Mouse (Mus musculus) hindbrain, embryonic 11.5 days (tissue): ENCODE data around the gene Kansl1l. TPM values are rescaled to one million over a fixed set of nuclear protein-coding genes. Genes with fewer than 3 reads are reported as not detected.

Experiments
- ATAC-seq: fragments of 200-750 bp; cut with Nextera tagmentation; 2 replicates; pipeline ENCODE4 v1.8.0; 2017; ENCODE audit warnings: mild to moderate bottlenecking, moderate TSS enrichment, moderate library complexity; ENCODE audit not compliant: low FRiP score
- DNase-seq: peaks from one replicate; pipeline ENCODE4 v3.0.0-alpha.2; 2015; ENCODE audit warnings: low spot score
- H3K27ac ChIP-seq: fragments of 300-500 bp; sonication (generic); 2 replicates; pipeline ENCODE4 v1.5.1; 2014; ENCODE audit warnings: mild to moderate bottlenecking, low read depth, low read length
- H3K27me3 ChIP-seq: fragments of 300-500 bp; sonication (generic); 2 replicates; pipeline ENCODE4 v1.6.1; 2014; ENCODE audit warnings: mild to moderate bottlenecking, low read length, moderate library complexity, mixed read lengths; ENCODE audit not compliant: control insufficient read depth, insufficient read depth
- H3K36me3 ChIP-seq: fragments of 300-500 bp; sonication (generic); 2 replicates; pipeline ENCODE4 v1.6.1; 2014; ENCODE audit warnings: mild to moderate bottlenecking, low read length, moderate library complexity, mixed read lengths; ENCODE audit not compliant: control insufficient read depth, insufficient read depth
- H3K4me1 ChIP-seq: fragments of 300-500 bp; sonication (generic); replicated peaks from 2 replicates; pipeline ENCODE4 v1.6.1; 2014; ENCODE audit warnings: low read length, mixed read lengths; ENCODE audit not compliant: control insufficient read depth, insufficient read depth
- H3K4me2 ChIP-seq: fragments of 300-500 bp; sonication (generic); replicated peaks from 2 replicates; pipeline ENCODE4 v1.6.1; 2014; ENCODE audit warnings: mild to moderate bottlenecking, low read depth, low read length
- H3K4me3 ChIP-seq: fragments of 300-500 bp; sonication (generic); 2 replicates; pipeline ENCODE4 v1.5.1; 2014; ENCODE audit warnings: low read depth, low read length
- H3K9ac ChIP-seq: fragments of 300-500 bp; sonication (generic); 2 replicates; pipeline ENCODE4 v1.6.1; 2014; ENCODE audit warnings: low read depth, low read length
- H3K9me3 ChIP-seq: fragments of 300-500 bp; sonication (generic); 2 replicates; pipeline ENCODE4 v1.6.1; 2016; ENCODE audit warnings: low read length; ENCODE audit not compliant: control insufficient read depth
- WGBS: fragments of 180-500 bp; shearing (Covaris S2); extraction: QIAGEN DNeasy Blood & Tissue Kit; methylation state at CpG from one replicate; pipeline ENCODE4 v1.1.7; 2014; 5-methylcytosine and 5-hydroxymethylcytosine counted together
- polyA plus RNA-seq: library from polyadenylated mRNA; unstranded; fragments of >200 nt; fragmentation: Nextera tagmentation; extraction: Ambion mirVana; gene quantifications from 2 replicates; pipeline ENCODE4 v1.2.1, GENCODE M21; 2014

The Kansl1l gene
- polyA plus RNA-seq, 1 experiment from 2014 or later: 16.7 TPM

DNA sequence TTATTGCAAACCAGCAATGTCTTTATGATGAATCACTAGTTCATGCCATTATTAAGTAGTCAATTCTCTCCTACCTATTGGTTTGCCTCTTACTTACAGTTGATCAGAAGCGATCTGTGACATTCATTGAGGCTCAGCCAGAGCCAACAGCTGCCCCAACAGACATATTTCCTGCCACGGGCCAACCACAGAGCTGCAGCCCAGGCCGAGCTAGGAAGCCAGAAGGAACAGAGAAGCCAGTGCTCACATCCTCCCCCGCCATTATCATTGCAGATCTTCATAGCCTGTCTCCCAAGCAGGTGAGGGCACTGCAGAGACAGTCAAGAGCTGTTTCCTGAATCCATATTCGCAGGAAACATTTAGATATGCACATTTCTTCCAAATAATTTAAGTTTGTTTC, 123.1 kb downstream of the Kansl1l start:
- Histone ChIP-seq H3K27ac (no peak overlapping the region), H3K4me2 (no peak overlapping the region), H3K4me1 (no peaks in the 10 kb centered on the region), H3K27me3 (no peaks in the 10 kb centered on the region), H3K9me3 (no peaks in the 10 kb centered on the region), H3K9ac (no peak overlapping the region), H3K4me3 (no peak overlapping the region), H3K36me3 (no peaks in the 10 kb centered on the region)
- 76% methylated on average over 5 of the region's 5 CpGs for WGBS
- DNase-seq (no peak), ATAC-seq (no peak)

DNA sequence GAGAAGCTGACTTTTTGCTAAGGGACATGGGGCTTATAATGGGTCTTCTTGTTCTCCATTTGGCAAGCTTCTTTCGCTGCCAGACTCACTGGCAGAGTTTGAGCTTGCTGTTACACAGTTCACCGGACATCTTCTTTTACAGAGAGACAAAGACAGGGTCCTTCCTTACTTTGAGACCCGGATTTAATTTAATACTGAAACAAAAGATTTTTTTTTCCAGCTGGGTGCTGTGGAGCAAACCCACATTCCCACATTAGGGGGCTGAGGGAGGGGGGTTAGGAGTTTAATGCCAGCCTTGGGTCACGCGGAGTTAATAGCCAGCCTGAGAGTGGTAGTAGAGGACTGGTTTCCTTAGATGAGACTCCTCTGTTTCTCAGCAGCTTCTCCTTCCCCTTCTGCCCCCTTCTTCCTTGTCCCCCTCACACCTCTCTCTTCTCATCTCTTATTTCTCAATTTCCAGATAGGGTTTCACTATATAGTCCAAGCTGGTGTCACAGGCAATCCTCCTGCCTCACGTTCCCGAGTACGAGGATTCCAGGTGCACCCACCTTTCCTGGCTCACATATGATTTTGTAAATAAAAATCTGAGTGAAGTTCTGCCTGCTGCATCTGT, 124.5 kb downstream of the Kansl1l start:
- DNase-seq (no peak), ATAC-seq (no peak)
- no peaks in the 10 kb centered on the region for H3K4me1 ChIP-seq
- no peaks in the 10 kb centered on the region for H3K27me3 ChIP-seq
- H3K9ac ChIP-seq: no peak overlapping the region
- H3K9me3 ChIP-seq: no peaks in the 10 kb centered on the region
- 73% methylated on average over 8 of the region's 8 CpGs for WGBS
- H3K36me3 ChIP-seq: no peaks in the 10 kb centered on the region
- no peak overlapping the region for H3K27ac ChIP-seq
- H3K4me3 ChIP-seq: no peak overlapping the region
- H3K4me2 ChIP-seq: no peak overlapping the region

DNA sequence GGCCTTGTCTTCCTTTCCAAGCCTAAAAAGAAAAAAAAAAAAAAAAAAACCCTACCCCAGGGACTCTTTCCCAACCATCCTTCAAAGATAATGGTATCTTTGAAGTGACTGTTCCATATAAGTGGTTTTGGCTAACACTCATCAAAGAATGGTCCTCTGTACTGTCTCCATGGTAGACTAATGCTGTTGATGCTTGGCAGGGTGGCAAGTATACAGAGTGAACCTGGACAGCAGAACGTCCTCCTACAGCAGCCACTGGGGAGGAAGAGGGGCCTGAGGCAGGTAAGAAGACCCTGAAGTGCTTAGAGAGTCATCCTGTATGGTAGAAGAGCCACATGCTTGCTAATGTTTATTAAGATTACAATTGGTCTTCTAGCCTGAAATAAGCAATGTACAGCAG, 125.1 kb downstream of the Kansl1l start:
- Histone ChIP-seq H3K4me1 (no peaks in the 10 kb centered on the region), H3K27me3 (no peaks in the 10 kb centered on the region), H3K9ac (no peak overlapping the region), H3K36me3 (no peaks in the 10 kb centered on the region), H3K9me3 (no peaks in the 10 kb centered on the region), H3K4me2 (no peak overlapping the region), H3K27ac (no peak overlapping the region), H3K4me3 (no peak overlapping the region)
- no peak for DNase-seq
- 73% methylated on average over 1 of the region's 1 CpGs for WGBS
- ATAC-seq: no peak

DNA sequence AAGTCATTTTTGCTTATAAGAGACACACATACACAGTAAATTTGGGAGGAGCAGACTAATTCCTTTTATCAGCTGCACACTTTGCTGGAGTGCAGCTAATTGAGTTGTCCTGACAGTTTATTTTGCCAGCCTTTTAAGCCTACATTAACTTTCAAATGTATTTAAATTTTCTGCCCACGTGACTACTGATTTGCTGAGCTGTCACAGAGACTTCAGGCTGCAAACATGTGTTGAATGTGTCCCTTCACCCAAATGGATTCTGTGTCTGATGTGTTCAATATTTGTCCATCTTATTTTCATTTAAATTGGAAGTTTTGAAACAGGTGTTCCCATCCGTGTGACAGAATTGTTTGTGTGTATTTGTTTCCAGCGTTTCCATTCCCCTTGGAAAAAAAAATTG, 125.6 kb downstream of the Kansl1l start:
- H3K27ac ChIP-seq: no peak overlapping the region
- H3K4me1 ChIP-seq: no peaks in the 10 kb centered on the region
- ATAC-seq (no peak), DNase-seq (no peak)
- no peaks in the 10 kb centered on the region for H3K36me3 ChIP-seq
- no peaks in the 10 kb centered on the region for H3K27me3 ChIP-seq
- H3K4me2 ChIP-seq: no peak overlapping the region
- 77% methylated on average over 3 of the region's 3 CpGs for WGBS
- H3K9ac ChIP-seq: no peak overlapping the region
- no peaks in the 10 kb centered on the region for H3K9me3 ChIP-seq
- no peak overlapping the region for H3K4me3 ChIP-seq

DNA sequence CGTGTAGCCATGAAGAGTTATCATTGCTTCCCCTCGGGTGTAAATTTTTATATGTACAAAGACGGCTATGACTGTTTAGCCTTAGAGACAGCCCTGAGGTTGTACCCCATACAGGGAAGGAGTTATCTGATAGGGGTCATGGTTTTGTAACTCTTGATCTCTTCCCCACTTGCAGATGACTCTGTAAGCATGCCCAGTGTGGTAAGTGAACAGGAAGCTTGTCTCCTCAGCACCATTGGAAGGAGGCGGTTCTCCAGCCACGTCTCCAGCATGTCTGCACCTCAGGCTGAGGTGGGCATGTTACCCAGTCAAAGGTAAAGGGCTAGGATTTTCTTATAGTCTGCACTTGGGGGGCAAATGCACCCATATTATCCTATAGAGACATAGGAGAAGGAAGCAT, 134.4 kb downstream of the Kansl1l start:
- no peak overlapping the region for H3K4me3 ChIP-seq
- no peak for ATAC-seq

DNA sequence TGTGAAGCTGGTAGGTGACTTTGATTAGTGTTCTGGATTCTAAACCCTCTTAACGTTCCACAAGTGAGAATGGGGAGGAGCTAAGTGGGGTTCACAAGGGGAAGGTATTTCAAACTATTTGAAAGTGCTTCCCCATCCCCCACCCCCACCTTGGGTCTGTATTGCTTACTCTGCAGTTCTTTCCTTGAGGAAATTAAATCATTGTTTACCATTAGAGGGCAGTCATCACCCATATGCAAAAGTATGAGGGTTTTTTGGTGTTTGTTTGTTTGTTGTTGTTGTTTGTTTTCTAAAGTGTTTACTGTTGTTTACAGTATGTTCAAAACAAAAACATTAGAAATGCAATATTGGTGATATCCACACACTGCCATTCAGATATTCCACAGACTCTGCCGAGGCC, 138.7 kb downstream of the Kansl1l start:
- H3K27ac ChIP-seq: no peak overlapping the region
- 66% methylated on average over 2 of the region's 2 CpGs for WGBS
- DNase-seq (no peak), ATAC-seq (no peak)
- H3K27me3 ChIP-seq: no peaks in the 10 kb centered on the region
- H3K4me2 ChIP-seq: no peak overlapping the region
- no peak overlapping the region for H3K4me3 ChIP-seq
- no peaks in the 10 kb centered on the region for H3K4me1 ChIP-seq
- no peaks in the 10 kb centered on the region for H3K9me3 ChIP-seq
- no peaks in the 10 kb centered on the region for H3K36me3 ChIP-seq
- H3K9ac ChIP-seq: no peak overlapping the region

More for the DNA sequence above, 134.4 kb downstream of the Kansl1l start:
- Histone ChIP-seq H3K36me3 (no peaks in the 10 kb centered on the region), H3K9me3 (no peaks in the 10 kb centered on the region), H3K9ac (no peak overlapping the region), H3K27ac (no peak overlapping the region), H3K27me3 (no peaks in the 10 kb centered on the region), H3K4me2 (no peak overlapping the region), H3K4me1 (no peaks in the 10 kb centered on the region)
- no peak for DNase-seq
- 89% methylated on average over 5 of the region's 5 CpGs for WGBS

DNA sequence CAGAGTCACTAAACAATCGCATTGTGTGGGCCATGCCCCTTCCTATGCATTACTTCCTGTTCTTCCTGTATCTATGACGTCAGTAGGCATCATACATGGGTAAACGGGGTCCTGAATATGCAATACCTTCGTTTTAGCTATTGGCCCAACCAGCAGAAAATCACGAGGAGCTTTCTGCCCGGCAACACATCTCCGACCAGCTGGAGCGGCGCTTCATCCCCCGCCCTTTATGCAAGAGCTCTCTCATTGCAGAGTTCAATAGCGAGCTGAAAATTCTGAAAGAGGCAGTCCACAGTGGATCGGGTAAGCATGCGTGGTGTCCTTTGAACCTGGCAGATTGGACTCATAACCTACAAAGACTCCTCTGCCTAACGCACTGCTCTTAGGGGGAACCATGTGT, 139.4 kb downstream of the Kansl1l start:
- ATAC-seq (no peak), DNase-seq (no peak)
- H3K4me2 ChIP-seq: no peak overlapping the region
- no peaks in the 10 kb centered on the region for H3K4me1 ChIP-seq
- H3K9me3 ChIP-seq: no peaks in the 10 kb centered on the region
- no peak overlapping the region for H3K4me3 ChIP-seq
- no peak overlapping the region for H3K27ac ChIP-seq
- no peak overlapping the region for H3K9ac ChIP-seq
- H3K27me3 ChIP-seq: no peaks in the 10 kb centered on the region
- WGBS: 78% methylated on average over 14 of the region's 14 CpGs
- no peaks in the 10 kb centered on the region for H3K36me3 ChIP-seq

DNA sequence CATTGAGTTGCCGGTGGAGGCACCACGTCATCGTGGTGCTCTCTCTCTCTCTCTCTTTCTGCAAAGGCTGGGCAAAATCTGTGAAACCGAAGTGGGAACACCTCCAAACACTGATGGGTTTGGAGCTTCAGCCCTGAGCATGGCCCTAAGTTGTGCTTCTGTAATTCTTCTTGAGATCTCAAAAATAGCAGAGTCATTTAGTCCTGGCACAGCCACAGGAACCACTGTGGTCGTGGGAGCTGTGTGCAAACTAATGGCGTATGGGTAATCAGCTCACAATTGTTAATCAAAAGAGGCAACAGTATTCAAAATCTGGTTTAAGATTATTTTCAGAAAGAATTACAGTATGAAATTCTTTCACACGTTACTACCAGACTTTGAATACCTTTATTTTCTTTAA, 144.6 kb downstream of the Kansl1l start:
- Histone ChIP-seq H3K27ac (no peak overlapping the region), H3K9ac (no peak overlapping the region), H3K9me3 (no peaks in the 10 kb centered on the region), H3K27me3 (no peaks in the 10 kb centered on the region), H3K4me2 (no peak overlapping the region), H3K4me1 (no peaks in the 10 kb centered on the region), H3K36me3 (no peaks in the 10 kb centered on the region), H3K4me3 (no peak overlapping the region)
- no peak for DNase-seq
- WGBS: 89% methylated on average over 7 of the region's 7 CpGs
- ATAC-seq: no peak

DNA sequence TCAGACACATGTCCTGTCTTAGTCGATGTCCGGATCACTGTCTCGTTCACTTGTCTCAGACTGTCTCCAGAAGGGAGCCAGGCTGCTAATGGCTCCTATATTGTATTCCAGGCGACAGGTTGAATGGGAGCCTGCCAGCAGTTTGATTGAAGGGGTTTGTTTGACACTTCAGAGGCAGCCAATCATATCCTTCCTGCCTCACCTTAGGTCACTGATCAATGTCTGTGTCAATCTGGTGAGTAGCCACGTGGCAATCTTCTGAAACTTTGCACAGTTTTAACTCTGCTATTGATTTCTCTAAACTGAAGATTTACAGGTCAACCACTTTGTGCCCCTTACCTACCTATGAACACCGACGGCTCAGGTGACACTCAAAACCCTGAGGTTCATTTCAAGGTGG, 145.9 kb downstream of the Kansl1l start:
- ATAC-seq (no peak), DNase-seq (no peak)
- Histone ChIP-seq H3K9ac (no peak overlapping the region), H3K9me3 (no peaks in the 10 kb centered on the region), H3K4me3 (no peak overlapping the region), H3K4me2 (no peak overlapping the region), H3K27me3 (no peaks in the 10 kb centered on the region), H3K36me3 (no peaks in the 10 kb centered on the region), H3K4me1 (no peaks in the 10 kb centered on the region), H3K27ac (no peak overlapping the region)
- 68% methylated on average over 7 of the region's 7 CpGs for WGBS
